Mouse (Mus musculus) splenic B cell, adult 2 months (primary cell): ENCODE measurements around the gene Pfdn6.
A peak's percentile ranks its signal among the peaks of the same experiment; 100 is the strongest.
"Not testable (repeated sequence)": the region's sequence is repeated elsewhere in the genome, so short reads cannot be mapped to it uniquely, and the experiment has no call there.

Experiments used
- DNase-seq: peaks from one replicate; pipeline ENCODE4 v3.0.0-alpha.2; 2011; ENCODE audit warnings: low read depth, low spot score
- H3K27me3 ChIP-seq: 2 replicates; pipeline ENCODE4 v1.6.1; 2012; ENCODE audit warnings: mild to moderate bottlenecking, low read length, moderate library complexity, mixed read lengths; ENCODE audit not compliant: control insufficient read depth, poor library complexity, insufficient read depth, severe bottlenecking
- H3K36me3 ChIP-seq: 2 replicates; pipeline ENCODE4 v1.6.1; 2012; ENCODE audit warnings: mild to moderate bottlenecking, low read length, moderate library complexity, mixed read lengths; ENCODE audit not compliant: control insufficient read depth, poor library complexity, insufficient read depth, severe bottlenecking

The Pfdn6 gene

DNA sequence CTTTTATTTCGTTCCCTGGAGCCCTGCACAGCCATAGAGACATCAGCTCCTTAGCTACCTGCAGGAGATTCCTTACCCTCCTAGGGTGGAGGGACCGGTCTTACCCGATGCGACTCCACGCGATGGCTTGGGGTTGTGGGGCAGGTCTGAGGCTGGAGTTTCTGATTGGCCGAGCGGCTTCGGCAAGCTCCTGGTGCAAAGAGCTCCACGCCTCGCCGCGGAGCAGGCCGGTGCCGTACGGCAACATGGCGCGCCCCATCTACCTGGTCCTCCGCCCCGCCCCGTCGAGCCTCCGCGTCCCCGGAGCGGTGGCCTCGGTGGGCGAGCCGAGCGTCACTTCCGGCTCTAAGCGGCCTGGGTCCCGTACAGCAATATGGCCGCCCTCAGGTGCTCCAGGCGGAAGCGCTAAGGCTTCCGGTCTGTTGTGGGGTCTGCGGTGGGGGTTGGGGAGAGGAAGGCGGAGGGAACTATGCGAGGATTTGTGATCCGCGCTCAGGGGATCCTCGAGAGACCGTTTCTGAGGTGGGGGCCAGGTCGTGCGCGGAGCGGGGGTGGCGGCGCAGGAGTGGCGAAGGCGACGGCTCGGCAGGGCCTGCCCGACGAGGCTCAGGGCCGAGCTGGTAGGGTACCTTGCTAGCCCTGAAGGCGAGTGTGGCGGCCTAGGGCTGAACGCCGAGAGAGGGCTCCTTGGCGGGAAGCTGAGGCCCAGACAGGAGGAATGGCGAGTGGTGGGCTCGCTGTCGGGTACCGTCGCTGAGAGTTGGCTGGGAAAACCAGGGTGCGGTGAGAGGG, 30.9 kb downstream of the Pfdn6 start, which contains the start of gene Daxx:
Gene Daxx (plus strand): TSS at position 338 of the 792 bp plus-strand sequence.
- no peaks in the 10 kb centered on the region for H3K27me3 ChIP-seq
- DNase-seq, result peak; percentile 98
- H3K36me3 ChIP-seq, result peaks cover 13% of the 10 kb centered on the region

DNA sequence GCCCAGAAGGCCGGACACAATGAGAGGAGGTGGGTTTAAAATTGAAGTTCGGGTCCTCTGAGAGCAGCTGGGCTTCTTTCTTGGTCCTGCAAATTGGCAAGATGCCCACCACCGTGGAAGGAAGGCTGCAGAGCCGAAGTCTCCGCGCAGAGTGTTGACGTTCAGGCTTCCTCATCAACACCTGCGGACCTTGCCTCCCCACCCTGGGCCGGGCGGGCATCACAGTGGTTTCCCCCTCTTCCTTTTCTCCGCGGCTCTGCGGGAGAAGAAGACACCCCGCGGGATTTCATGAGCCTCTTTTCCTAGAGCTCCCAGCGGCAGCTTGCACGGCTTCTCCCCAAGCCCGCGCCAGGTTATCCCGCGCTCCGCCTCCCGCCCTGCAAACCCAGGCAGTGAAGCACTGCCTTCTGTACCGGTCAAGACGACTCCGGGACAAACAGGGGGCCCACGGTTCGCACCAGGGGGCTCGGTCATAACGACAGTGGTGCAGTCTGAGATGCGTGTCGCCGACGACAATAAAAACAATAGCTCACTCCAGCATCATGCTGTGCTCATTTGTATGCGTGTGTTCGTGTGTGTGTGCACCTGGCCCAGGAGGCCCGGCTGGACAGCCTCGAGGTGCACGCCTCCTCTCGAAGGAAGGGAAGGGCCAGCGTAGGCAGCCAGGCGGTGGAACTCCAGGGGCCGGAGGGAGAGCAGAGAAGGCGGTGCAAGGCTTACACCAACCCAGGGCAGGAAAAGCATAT, 31.6 kb downstream of the Pfdn6 start:
- peaks cover 7% of the 10 kb centered on the region for H3K36me3 ChIP-seq
- no peaks in the 10 kb centered on the region for H3K27me3 ChIP-seq
- DNase-seq, result peak; percentile 38

- not testable (repeated sequence) for H3K36me3 ChIP-seq, DNase-seq, H3K27me3 ChIP-seq
Observed at GRCm38 (mm10) chr17:33904835-33905234, 35.3 kb downstream of the Pfdn6 start, which contains the start of gene Platr17. Gene Platr17, plus strand, starts transcription at chr17:33905135.

- not testable (repeated sequence) for DNase-seq, H3K36me3 ChIP-seq, H3K27me3 ChIP-seq
Observed at GRCm38 (mm10) chr17:33903911-33904651, 36.1 kb downstream of the Pfdn6 start.

- Histone ChIP-seq H3K27me3 (no peaks in the 10 kb centered on the region), H3K36me3 (no peaks in the 10 kb centered on the region)
- peak; percentile 40 for DNase-seq
Observed at GRCm38 (mm10) chr17:33902491-33902890, 37.7 kb downstream of the Pfdn6 start.

DNA sequence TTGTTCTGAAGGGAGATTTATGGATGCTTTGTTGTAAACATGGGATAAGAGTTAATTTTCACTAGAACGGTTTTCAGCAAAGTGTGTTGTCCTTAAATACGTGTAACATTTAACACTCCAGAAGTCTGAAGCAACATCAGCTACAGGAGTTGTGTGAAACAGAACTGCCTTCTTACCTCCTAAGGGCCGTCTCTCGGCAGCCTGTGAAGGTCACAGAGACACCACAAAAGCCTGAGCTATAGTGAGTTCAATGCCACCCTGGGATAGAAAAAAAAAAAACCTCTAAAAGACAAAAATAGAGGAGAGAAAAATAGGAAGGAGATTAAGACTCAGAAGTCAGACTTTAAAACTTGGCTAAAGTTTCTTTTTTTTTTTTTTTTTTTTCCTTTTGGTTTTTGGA, 38.1 kb downstream of the Pfdn6 start:
- no peaks in the 10 kb centered on the region for H3K36me3 ChIP-seq
- DNase-seq, result no peak

DNA sequence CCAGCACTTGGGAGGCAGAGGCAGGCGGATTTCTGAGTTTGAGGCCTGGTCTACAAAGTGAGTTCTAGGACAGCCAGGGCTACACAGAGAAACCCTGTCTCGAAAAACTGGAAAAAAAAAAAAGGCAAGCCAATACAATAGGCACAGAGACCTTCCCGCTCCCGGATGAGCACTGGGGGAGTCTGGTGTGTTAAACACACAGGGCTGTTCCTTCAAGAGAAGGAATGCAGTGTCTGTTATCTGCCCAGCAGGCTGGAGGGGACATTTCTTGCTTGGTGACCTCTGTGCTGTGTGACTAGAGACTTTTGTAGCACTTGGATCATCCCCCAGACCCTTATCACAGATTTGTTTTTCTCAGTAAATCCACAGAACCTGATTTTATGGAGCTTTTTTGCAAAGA, 38.5 kb downstream of the Pfdn6 start:
- Histone ChIP-seq H3K27me3 (no peaks in the 10 kb centered on the region), H3K36me3 (no peaks in the 10 kb centered on the region)
- DNase-seq, result no peak

More for the DNA sequence above, 38.1 kb downstream of the Pfdn6 start:
- H3K27me3 ChIP-seq, result no peaks in the 10 kb centered on the region

GRCm38 (mm10) chr17:33900989-33901314, 39.2 kb downstream of the Pfdn6 start:
- Histone ChIP-seq H3K36me3 (no peaks in the 10 kb centered on the region), H3K27me3 (no peaks in the 10 kb centered on the region)
- DNase-seq, result no peak

DNA sequence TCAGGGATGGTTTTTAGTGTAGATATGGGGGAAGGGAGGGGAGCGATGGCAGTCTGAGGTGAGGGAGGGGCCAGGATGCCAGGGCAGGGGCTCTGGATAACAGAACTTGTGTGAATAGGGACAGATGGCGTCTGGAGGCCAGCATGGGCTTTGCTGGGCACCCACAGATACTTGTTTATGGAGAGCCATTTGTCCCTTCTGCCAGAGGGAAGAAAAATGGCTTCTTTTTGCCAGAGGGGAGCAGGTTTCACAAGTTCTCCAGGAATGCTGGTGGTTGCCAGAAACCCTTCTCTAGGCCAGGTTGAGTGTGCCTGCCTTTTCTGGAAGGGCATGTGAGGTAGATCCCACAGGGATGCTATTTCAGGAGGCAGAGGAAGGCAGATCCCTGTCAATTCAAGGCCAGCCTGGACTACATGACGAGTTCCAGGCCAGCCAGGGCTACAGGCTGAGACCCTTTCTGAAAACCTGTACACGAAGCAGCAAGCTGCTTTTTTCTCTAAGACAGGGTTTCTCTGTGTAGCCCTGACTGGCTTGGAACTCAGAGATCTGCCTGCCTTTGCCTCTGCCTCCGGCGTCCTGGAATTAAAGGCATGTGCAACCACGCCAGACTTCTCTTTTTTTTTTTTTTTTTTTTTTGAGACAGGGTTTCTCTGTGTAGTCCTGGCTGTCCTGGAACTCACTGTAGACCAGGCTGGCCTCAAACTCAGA, 39.7 kb downstream of the Pfdn6 start:
- Histone ChIP-seq H3K36me3 (no peaks in the 10 kb centered on the region), H3K27me3 (no peaks in the 10 kb centered on the region)
- no peak for DNase-seq

DNA sequence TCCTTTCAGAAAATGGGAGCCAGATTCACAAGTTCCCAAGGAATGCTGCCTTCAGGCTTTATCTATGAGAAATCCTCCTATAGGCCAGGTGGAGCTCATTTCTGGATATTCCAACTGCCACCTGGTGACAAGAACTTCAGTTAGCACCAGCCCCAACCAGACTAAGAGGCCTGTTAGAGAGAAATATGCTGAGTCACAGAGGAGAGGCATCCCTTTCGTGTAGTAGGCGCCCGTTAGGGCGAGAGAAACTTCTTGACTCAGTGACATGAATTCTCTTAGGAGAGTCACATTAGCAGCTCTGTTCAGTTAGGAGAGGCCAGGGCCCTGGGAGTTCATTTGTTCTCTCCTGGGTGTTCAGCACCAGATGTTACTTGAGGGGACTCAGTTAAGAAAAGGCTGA, 40.5 kb downstream of the Pfdn6 start:
- no peak for DNase-seq

DNA sequence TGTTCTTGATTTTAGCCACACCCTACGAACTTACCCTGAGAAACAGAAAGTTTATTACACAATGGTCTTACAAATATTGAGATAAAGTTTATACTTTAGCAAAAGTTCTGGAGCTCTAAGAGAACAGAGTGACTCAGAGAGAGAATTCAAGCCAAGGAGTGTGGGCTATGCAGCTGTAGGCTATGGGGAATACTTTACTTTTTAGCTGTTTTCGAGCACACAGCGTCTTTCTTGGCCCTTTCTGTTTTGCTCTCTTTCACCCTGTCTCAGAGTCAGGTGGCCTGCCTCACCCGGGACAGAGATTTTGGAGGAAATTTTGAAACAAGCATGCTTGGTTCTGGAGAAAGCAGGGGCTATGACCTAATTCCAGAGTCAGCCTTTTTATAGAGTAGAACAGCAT, 42.0 kb downstream of the Pfdn6 start:
- H3K27me3 ChIP-seq, DNase-seq, H3K36me3 ChIP-seq: not testable (repeated sequence)

More for the DNA sequence above, 40.5 kb downstream of the Pfdn6 start:
- Histone ChIP-seq H3K36me3 (no peaks in the 10 kb centered on the region), H3K27me3 (no peaks in the 10 kb centered on the region)

DNA sequence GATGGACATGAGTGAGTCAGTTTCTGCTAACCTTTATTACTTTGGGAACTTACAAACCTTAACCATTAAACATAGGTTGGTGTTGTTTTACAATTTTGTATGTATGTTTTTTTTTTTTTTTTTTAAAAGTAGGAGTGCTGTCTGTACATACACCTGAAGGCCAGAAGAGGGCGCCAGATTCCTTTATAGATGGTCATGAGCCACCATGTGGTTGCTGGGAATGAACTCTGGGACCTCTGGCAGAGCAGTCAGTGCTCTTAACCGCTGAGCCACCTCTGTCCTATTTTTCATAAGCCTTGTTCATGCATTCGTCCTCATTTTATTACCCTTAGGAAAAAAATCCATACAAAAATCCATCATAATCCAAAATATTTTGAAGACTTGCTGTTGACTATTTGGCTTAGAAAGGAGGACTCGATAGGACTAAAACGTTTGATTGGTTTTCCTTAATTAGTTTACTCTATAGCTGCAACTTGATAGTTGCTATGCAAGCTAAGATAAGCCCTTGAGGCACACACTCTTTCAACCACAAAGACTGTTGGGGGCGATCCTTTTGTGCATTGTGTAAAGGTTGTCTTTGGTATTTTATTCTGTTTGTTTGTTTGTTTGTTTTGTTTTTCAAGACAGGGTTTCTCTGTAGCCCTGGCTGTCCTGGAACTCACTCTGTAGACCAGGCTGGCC, 42.9 kb downstream of the Pfdn6 start:
- Histone ChIP-seq H3K36me3 (no peaks in the 10 kb centered on the region), H3K27me3 (no peaks in the 10 kb centered on the region)
- peak; percentile 90 for DNase-seq

GRCm38 (mm10) chr17:33893011-33893410, 47.1 kb downstream of the Pfdn6 start:
- not testable (repeated sequence) for H3K27me3 ChIP-seq, DNase-seq

GRCm38 (mm10) chr17:33892429-33892828, 47.7 kb downstream of the Pfdn6 start:
- H3K36me3 ChIP-seq, result no peaks in the 10 kb centered on the region
- DNase-seq, result no peak
- H3K27me3 ChIP-seq, result no peaks in the 10 kb centered on the region

More at GRCm38 (mm10) chr17:33893011-33893410, 47.1 kb downstream of the Pfdn6 start:
- not testable (repeated sequence) for H3K36me3 ChIP-seq
